Mouse (Mus musculus) cerebellum, postnatal 10 days (tissue): ENCODE measurements at regions not wholly inside any gene's neighbourhood (a gene's known extent, or its start where the extent isn't known, plus 50 kb on each side); places are given as distances from the start of the nearest gene placed in this dataset.
A peak's percentile ranks its signal among the peaks of the same experiment; 100 is the strongest.

Source experiments
- DNase-seq, 2 experiments: peaks; one replicate each; pipeline ENCODE4 v3.0.0; 2021; ENCODE audit warnings: mixed read lengths in 2 of 2

DNA sequence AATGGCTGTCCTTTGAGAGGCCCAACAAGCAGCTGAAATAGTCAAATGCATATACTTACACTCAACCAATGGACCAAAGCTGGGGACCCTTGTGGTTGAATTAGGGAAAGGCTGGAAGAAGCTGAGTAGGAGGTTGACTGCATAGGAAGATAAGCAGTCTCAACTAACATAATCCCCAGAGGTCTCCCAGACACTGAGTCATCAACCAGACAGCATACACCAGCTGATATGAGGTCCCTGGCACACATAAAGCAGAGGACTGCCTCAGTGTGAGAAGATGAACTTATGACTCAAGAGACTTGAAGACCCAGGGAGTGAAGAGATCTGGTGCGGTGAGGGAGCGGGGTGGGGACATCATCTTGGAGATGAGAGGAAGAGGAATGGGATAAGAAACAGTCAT, 863.8 kb downstream of the Nap1l3 start:
- no peak for DNase-seq

DNA sequence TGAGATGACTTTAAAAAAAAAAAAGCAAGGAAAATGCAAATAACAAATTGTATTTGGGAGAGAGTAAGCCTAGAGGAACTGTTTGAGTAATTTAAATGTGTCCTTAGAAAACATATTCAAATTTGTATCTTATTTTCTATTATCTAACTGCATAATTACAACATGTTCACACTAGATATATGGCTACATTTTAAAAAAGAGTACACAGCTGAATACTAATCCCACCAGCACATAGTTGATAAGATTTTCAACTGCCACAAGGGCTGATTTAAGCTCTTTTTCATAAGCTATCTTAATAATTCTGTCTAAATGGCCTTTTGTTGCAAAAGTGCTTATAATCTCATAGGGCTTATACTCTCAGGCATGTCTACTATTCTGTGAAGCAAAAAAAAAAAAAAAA, 877.4 kb downstream of the Nap1l3 start:
- DNase-seq = no peak

DNA sequence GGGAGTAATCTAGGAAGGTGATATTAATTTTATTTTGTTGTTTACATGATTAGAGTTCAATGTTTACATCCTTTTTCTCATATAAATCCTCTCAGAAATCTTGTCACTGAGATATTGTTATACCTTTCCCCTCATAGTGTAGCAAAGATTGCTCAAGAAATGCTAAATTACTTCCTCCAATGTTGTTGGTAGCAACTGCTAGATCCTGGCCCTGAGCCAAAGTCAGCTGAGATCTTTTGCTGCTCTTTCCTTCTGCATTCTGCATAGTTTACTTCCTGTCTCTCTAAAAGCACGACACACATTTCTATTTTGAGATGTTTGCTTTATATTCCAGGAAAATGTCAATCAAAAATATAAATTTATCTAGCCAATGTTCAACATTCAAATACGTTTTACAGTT, 899.5 kb downstream of the Nap1l3 start:
- DNase-seq = peak; percentile 7 to 16

DNA sequence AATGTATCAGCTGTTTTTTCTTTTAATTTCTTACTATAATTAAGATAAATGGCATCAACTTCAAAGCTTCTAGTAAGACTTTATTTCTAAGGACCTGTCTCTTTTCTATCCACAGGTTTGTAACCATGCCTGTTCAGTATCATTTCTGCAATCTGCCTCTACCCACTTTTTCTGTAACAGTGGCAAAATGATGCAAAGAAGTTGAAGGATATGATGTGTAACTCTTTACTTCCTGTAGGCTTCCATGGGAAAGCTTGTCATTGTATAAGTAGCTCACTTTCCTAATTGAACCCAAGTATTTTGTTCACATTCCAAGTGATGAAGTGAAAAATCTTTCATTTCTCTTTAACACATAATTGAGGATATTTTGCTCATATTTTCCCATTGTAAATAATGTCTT, 900.0 kb downstream of the Nap1l3 start:
- no peak for DNase-seq

DNA sequence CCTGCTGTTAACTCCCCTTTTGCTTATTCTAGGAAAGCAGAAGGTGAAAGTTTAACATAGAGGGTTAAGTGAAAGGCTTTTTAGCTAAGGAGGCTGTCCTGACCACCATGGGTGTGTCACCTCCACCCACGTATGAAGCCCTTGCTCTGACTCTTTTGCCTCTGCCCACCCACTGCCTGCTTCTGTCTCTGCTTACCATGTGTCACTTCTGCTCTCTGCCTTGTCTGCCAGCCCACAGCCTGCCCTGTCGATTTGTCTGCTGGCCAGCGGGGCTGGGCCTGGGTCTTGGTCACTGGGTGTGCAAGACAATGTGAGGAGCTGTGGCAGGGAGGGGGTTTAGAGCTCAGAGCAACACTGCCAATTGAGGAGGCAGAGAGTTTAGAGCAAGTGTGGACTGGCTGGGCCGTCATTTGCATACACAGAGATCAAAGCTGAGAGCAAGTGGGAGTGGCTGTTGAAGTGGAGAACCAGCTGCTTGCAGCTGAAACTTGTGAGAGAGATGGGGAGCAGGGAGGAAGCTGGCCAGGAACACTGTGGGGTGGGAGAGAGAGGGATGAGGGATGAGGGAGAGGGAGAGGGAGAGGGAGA, 917.7 kb downstream of the Nap1l3 start:
- peak; percentile 1 to 2 for DNase-seq

DNA sequence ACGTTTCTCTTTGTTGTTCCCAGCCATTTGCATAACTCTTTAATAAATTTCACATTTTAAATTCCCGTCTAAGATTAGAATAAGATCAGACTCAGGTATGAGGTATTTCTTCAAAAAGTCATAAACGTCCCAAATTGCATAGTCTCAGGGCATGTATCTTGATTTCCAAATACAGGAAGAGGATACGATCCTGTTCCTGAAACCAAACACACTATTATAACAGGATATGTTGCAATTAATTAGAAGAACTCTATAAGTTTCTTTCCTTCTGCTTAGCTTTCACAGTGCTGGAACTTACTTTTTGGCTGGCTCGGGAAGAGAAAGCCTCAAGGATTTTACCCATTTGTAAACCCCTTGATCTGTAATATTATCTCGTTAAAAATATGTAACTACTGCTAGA, 968.1 kb downstream of the Nap1l3 start:
- no peak for DNase-seq
